Mouse (Mus musculus) kidney, postnatal 0 days (tissue): ENCODE results near the gene Kif6. TPM values are rescaled to one million over a fixed set of nuclear protein-coding genes. Genes with fewer than 3 reads are reported as not detected.

ENCODE experiments used
- ATAC-seq: fragments of 200-750 bp; cut with Nextera tagmentation; replicated peaks from 2 replicates; pipeline ENCODE4 v1.8.0; 2017; ENCODE audit warnings: low read depth, moderate number of reproducible peaks, moderate TSS enrichment, moderate library complexity; ENCODE audit not compliant: low FRiP score
- DNase-seq: peaks from one replicate; pipeline ENCODE4 v3.0.0-alpha.2; 2016; ENCODE audit warnings: low spot score
- H3K27ac ChIP-seq: fragments of 300-500 bp; sonication (generic); 2 replicates; pipeline ENCODE4 v1.5.1; 2014; ENCODE audit warnings: mild to moderate bottlenecking
- H3K27me3 ChIP-seq: fragments of 300-500 bp; sonication (generic); 2 replicates; pipeline ENCODE4 v1.6.1; 2014; ENCODE audit warnings: low read length, mixed read lengths; ENCODE audit not compliant: insufficient read depth
- H3K36me3 ChIP-seq: fragments of 300-500 bp; sonication (generic); 2 replicates; pipeline ENCODE4 v1.6.1; 2014; ENCODE audit warnings: low read length, mixed read lengths; ENCODE audit not compliant: insufficient read depth
- H3K4me1 ChIP-seq: fragments of 300-500 bp; sonication (generic); replicated peaks from 2 replicates; pipeline ENCODE4 v1.6.1; 2014; ENCODE audit warnings: antibody characterized with exemption, low read length, mixed read lengths; ENCODE audit not compliant: insufficient read depth
- H3K4me2 ChIP-seq: fragments of 300-500 bp; sonication (generic); 2 replicates; pipeline ENCODE4 v1.6.1; 2014; ENCODE audit warnings: mild to moderate bottlenecking, low read length, moderate library complexity, mixed read lengths
- H3K4me3 ChIP-seq: fragments of 300-500 bp; sonication (generic); replicated peaks from 2 replicates; pipeline ENCODE4 v1.5.1; 2014; ENCODE audit warnings: low read depth, low read length
- H3K9ac ChIP-seq: fragments of 300-500 bp; sonication (generic); 2 replicates; pipeline ENCODE4 v1.6.1; 2014; ENCODE audit warnings: low read depth, low read length
- H3K9me3 ChIP-seq: fragments of 300-500 bp; sonication (generic); replicated peaks from 2 replicates; pipeline ENCODE4 v1.6.1; 2016; ENCODE audit warnings: low read length, inconsistent platforms, mixed read lengths
- CTCF ChIP-seq: IDR thresholded peaks from 2 replicates; pipeline ENCODE4 v1.5.1; 2016; ENCODE audit warnings: antibody characterized with exemption, low read depth, mild to moderate bottlenecking, moderate library complexity
- WGBS: fragments of 180-500 bp; shearing (Covaris S2); extraction: QIAGEN DNeasy Blood & Tissue Kit; methylation state at CpG from one replicate; pipeline ENCODE4 v1.1.7; 2014; 5-methylcytosine and 5-hydroxymethylcytosine counted together
- polyA plus RNA-seq: library from polyadenylated mRNA; unstranded; fragments of >200 nt; fragmentation: Nextera tagmentation; extraction: Ambion mirVana; gene quantifications from 2 replicates; pipeline ENCODE4 v1.2.1, GENCODE M21; 2015

Kif6 gene
- polyA plus RNA-seq, 1 experiment from 2014 or later = 1.3 TPM

- 70% methylated on average over 6 of the region's 6 CpGs for WGBS
Observed at GRCm38 (mm10) chr17:49808712-49809343, 193.9 kb downstream of the Kif6 start.

GRCm38 (mm10) chr17:49813893-49814640 is 199.1 kb downstream of the Kif6 start:
- H3K36me3 ChIP-seq = no peaks in the 10 kb centered on the region
- H3K27ac ChIP-seq = no peak overlapping the region
- no peaks in the 10 kb centered on the region for H3K4me1 ChIP-seq
- no peaks in the 10 kb centered on the region for H3K9me3 ChIP-seq
- no peak overlapping the region for H3K4me3 ChIP-seq
- no peak; the same call in 1 of the 2 replicates for TF ChIP-seq CTCF
- no peak overlapping the region for H3K9ac ChIP-seq
- ATAC-seq (no peak), DNase-seq (no peak)
- no peaks in the 10 kb centered on the region for H3K27me3 ChIP-seq
- 85% methylated on average over 5 of the region's 5 CpGs for WGBS
- no peak overlapping the region for H3K4me2 ChIP-seq

More at GRCm38 (mm10) chr17:49808712-49809343, 193.9 kb downstream of the Kif6 start:
- H3K4me3 ChIP-seq = no peak overlapping the region
- no peak overlapping the region for H3K4me2 ChIP-seq
- no peak overlapping the region for H3K9ac ChIP-seq
- H3K27me3 ChIP-seq = no peaks in the 10 kb centered on the region
- DNase-seq = no peak
- H3K9me3 ChIP-seq = no peaks in the 10 kb centered on the region
- no peak for ATAC-seq
- H3K36me3 ChIP-seq = no peaks in the 10 kb centered on the region
- no peak for TF ChIP-seq CTCF
- H3K4me1 ChIP-seq = 0 out of 2 replicates have a peak, but pooled peaks cover 6% of the 10 kb centered on the region
- no peak overlapping the region for H3K27ac ChIP-seq

GRCm38 (mm10) chr17:49816067-49816565 is 201.2 kb downstream of the Kif6 start:
- no peaks in the 10 kb centered on the region for H3K36me3 ChIP-seq
- 23% methylated on average over 5 of the region's 5 CpGs for WGBS
- H3K9me3 ChIP-seq = no peaks in the 10 kb centered on the region
- H3K4me3 ChIP-seq = no peak overlapping the region
- no peaks in the 10 kb centered on the region for H3K4me1 ChIP-seq
- H3K9ac ChIP-seq = no peak overlapping the region
- H3K4me2 ChIP-seq = no peak overlapping the region
- DNase-seq (no peak), ATAC-seq (no peak)
- no peaks in the 10 kb centered on the region for H3K27me3 ChIP-seq
- no peak overlapping the region for H3K27ac ChIP-seq
- no peak for TF ChIP-seq CTCF

GRCm38 (mm10) chr17:49816703-49817102 is 201.8 kb downstream of the Kif6 start:
- Histone ChIP-seq H3K27ac (no peak overlapping the region), H3K9me3 (no peaks in the 10 kb centered on the region), H3K27me3 (no peaks in the 10 kb centered on the region), H3K4me1 (no peaks in the 10 kb centered on the region), H3K4me2 (no peak overlapping the region), H3K4me3 (no peak overlapping the region), H3K9ac (no peak overlapping the region), H3K36me3 (no peaks in the 10 kb centered on the region)
- TF ChIP-seq CTCF = no peak
- no peak; the same call in 1 of the 2 replicates for ATAC-seq
- 31% methylated on average over 5 of the region's 5 CpGs for WGBS
- peak; percentile 29 for DNase-seq

GRCm38 (mm10) chr17:49820203-49820602 is 205.3 kb downstream of the Kif6 start:
- H3K27me3 ChIP-seq = no peaks in the 10 kb centered on the region
- no peak overlapping the region for H3K4me2 ChIP-seq
- no peak overlapping the region for H3K4me3 ChIP-seq
- H3K27ac ChIP-seq = no peak overlapping the region
- no peak for ATAC-seq
- 78% methylated on average over 4 of the region's 4 CpGs for WGBS
- no peak overlapping the region for H3K9ac ChIP-seq
- no peaks in the 10 kb centered on the region for H3K4me1 ChIP-seq
- no peak for TF ChIP-seq CTCF
- DNase-seq = no peak
- no peaks in the 10 kb centered on the region for H3K9me3 ChIP-seq
- H3K36me3 ChIP-seq = no peaks in the 10 kb centered on the region

- no peaks in the 10 kb centered on the region for H3K4me1 ChIP-seq
- no peak for TF ChIP-seq CTCF
- ATAC-seq (no peak), DNase-seq (no peak)
- H3K9me3 ChIP-seq = no peaks in the 10 kb centered on the region
- H3K9ac ChIP-seq = no peak overlapping the region
- H3K27me3 ChIP-seq = no peaks in the 10 kb centered on the region
- H3K4me2 ChIP-seq = no peak overlapping the region
- no peaks in the 10 kb centered on the region for H3K36me3 ChIP-seq
- no peak overlapping the region for H3K4me3 ChIP-seq
- H3K27ac ChIP-seq = no peak overlapping the region
- 60% methylated on average over 6 of the region's 6 CpGs for WGBS
Observed at GRCm38 (mm10) chr17:49824142-49824840, 209.4 kb downstream of the Kif6 start.
